Mouse (Mus musculus) hindbrain, embryonic 11.5 days (tissue): Measurements from ENCODE around the gene Wipf1. TPM values are rescaled to one million over a fixed set of nuclear protein-coding genes. Genes with fewer than 3 reads are reported as not detected.

Source experiments
- ATAC-seq: fragments of 200-750 bp; cut with Nextera tagmentation; 2 replicates; pipeline ENCODE4 v1.8.0; 2017; ENCODE audit warnings: mild to moderate bottlenecking, moderate TSS enrichment, moderate library complexity; ENCODE audit not compliant: low FRiP score
- DNase-seq: peaks from one replicate; pipeline ENCODE4 v3.0.0-alpha.2; 2015; ENCODE audit warnings: low spot score
- H3K27ac ChIP-seq: fragments of 300-500 bp; sonication (generic); 2 replicates; pipeline ENCODE4 v1.5.1; 2014; ENCODE audit warnings: mild to moderate bottlenecking, low read depth, low read length
- H3K27me3 ChIP-seq: fragments of 300-500 bp; sonication (generic); 2 replicates; pipeline ENCODE4 v1.6.1; 2014; ENCODE audit warnings: mild to moderate bottlenecking, low read length, moderate library complexity, mixed read lengths; ENCODE audit not compliant: control insufficient read depth, insufficient read depth
- H3K36me3 ChIP-seq: fragments of 300-500 bp; sonication (generic); 2 replicates; pipeline ENCODE4 v1.6.1; 2014; ENCODE audit warnings: mild to moderate bottlenecking, low read length, moderate library complexity, mixed read lengths; ENCODE audit not compliant: control insufficient read depth, insufficient read depth
- H3K4me1 ChIP-seq: fragments of 300-500 bp; sonication (generic); replicated peaks from 2 replicates; pipeline ENCODE4 v1.6.1; 2014; ENCODE audit warnings: low read length, mixed read lengths; ENCODE audit not compliant: control insufficient read depth, insufficient read depth
- H3K4me2 ChIP-seq: fragments of 300-500 bp; sonication (generic); replicated peaks from 2 replicates; pipeline ENCODE4 v1.6.1; 2014; ENCODE audit warnings: mild to moderate bottlenecking, low read depth, low read length
- H3K4me3 ChIP-seq: fragments of 300-500 bp; sonication (generic); 2 replicates; pipeline ENCODE4 v1.5.1; 2014; ENCODE audit warnings: low read depth, low read length
- H3K9ac ChIP-seq: fragments of 300-500 bp; sonication (generic); 2 replicates; pipeline ENCODE4 v1.6.1; 2014; ENCODE audit warnings: low read depth, low read length
- H3K9me3 ChIP-seq: fragments of 300-500 bp; sonication (generic); 2 replicates; pipeline ENCODE4 v1.6.1; 2016; ENCODE audit warnings: low read length; ENCODE audit not compliant: control insufficient read depth
- WGBS: fragments of 180-500 bp; shearing (Covaris S2); extraction: QIAGEN DNeasy Blood & Tissue Kit; methylation state at CpG from one replicate; pipeline ENCODE4 v1.1.7; 2014; 5-methylcytosine and 5-hydroxymethylcytosine counted together
- polyA plus RNA-seq: library from polyadenylated mRNA; unstranded; fragments of >200 nt; fragmentation: Nextera tagmentation; extraction: Ambion mirVana; gene quantifications from 2 replicates; pipeline ENCODE4 v1.2.1, GENCODE M21; 2014

The Wipf1 gene
- polyA plus RNA-seq, 1 experiment from 2014 or later: 9.7 TPM

GRCm38 (mm10) chr2:73379656-73380055 lies 149.9 kb downstream of the Wipf1 start:
- H3K27me3 ChIP-seq: no peaks in the 10 kb centered on the region
- no peak for ATAC-seq
- WGBS: 77% methylated on average over 5 of the region's 5 CpGs
- H3K36me3 ChIP-seq: no peaks in the 10 kb centered on the region
- H3K9ac ChIP-seq: no peak overlapping the region
- no peak overlapping the region for H3K27ac ChIP-seq
- DNase-seq: no peak
- no peak overlapping the region for H3K4me3 ChIP-seq
- H3K4me1 ChIP-seq: no peaks in the 10 kb centered on the region
- no peak overlapping the region for H3K4me2 ChIP-seq
- no peaks in the 10 kb centered on the region for H3K9me3 ChIP-seq

Other genes with a start within 250 kb of the Wipf1 start
- gene Scrn3, start 217.1 kb downstream of the Wipf1 start, polyA plus RNA-seq: 10.7 and 12.7 TPM in 2 replicates
- 23.0 and 23.8 TPM in 2 replicates for gene Cir1, start 217.0 kb downstream of the Wipf1 start, polyA plus RNA-seq
- gene Gpr155, start 143.2 kb downstream of the Wipf1 start, polyA plus RNA-seq: 5.2 and 6.7 TPM in 2 replicates
- gene Chrna1, start 50.6 kb upstream of the Wipf1 start, polyA plus RNA-seq: 0.51 and 0.98 TPM in 2 replicates
- gene Chn1, start 245.6 kb upstream of the Wipf1 start, polyA plus RNA-seq: 87.5 and 90.3 TPM in 2 replicates